Mouse (Mus musculus) myocyte (in vitro differentiated cells): ENCODE measurements at regions not wholly inside any gene's neighbourhood (a gene's known extent, or its start where the extent isn't known, plus 50 kb on each side); places are given as distances from the start of the nearest gene placed in this dataset.

Experiments used
- CEBPB ChIP-seq: IDR thresholded peaks from 2 replicates; pipeline ENCODE4 v1.6.1; 2011; ENCODE audit warnings: mild to moderate bottlenecking, moderate library complexity; ENCODE audit not compliant: poor library complexity, insufficient read depth, severe bottlenecking
- MYOD1 ChIP-seq, 3 experiments: IDR thresholded peaks; one replicate each; pipeline ENCODE4 v1.6.1; 2011; ENCODE audit warnings: control low read depth in 2 of 3, low read depth in 2 of 3, mild to moderate bottlenecking in 2 of 3, moderate library complexity in 1 of 3; ENCODE audit not compliant: insufficient read length in 2 of 3, control insufficient read depth in 1 of 3
- POLR2A ChIP-seq: IDR thresholded peaks from one replicate; pipeline ENCODE4 v1.6.1; 2011; ENCODE audit warnings: low read depth, mild to moderate bottlenecking, control low read depth, moderate library complexity; ENCODE audit not compliant: insufficient read length
- SRF ChIP-seq: IDR thresholded peaks from one replicate; pipeline ENCODE4 v1.6.1; 2011; ENCODE audit warnings: low read depth; ENCODE audit not compliant: control insufficient read depth, insufficient read length
- TCF12 ChIP-seq: IDR thresholded peaks from one replicate; pipeline ENCODE4 v1.6.1; 2011; ENCODE audit warnings: mild to moderate bottlenecking, control low read depth; ENCODE audit not compliant: poor library complexity, insufficient read depth, severe bottlenecking
- USF1 ChIP-seq: IDR thresholded peaks from one replicate; pipeline ENCODE4 v1.6.1; 2011; ENCODE audit warnings: low read depth, mild to moderate bottlenecking, control low read depth, moderate library complexity

DNA sequence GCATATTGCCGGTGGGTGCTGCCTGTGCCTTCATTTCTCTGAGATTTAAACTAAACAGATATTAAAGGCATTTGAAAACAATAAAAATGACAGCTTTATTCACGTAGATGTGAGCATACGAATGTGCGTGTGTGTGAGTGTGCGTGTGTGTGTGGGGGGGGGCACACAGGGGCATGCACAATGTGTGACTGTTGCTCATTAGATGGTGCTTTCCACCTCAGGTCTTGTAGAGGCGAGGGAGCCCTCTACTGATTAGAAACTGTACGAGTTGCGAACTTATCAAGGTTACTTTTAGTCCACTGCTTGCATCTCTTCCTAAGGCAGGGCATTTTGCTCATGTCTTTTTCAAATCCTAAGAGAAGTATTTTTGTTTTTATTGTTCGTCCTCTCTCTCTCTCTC, 141.9 kb upstream of the Gk2 start:
- TF ChIP-seq SRF, result no peak
- no peak for TF ChIP-seq TCF12
- no peak for TF ChIP-seq MYOD1 (IDR thresholded peaks at IDR 0.05; ENCODE audit: control insufficient read depth in 1 of 3, insufficient read length in 2 of 3, low read depth in 2 of 3)
- no peak for TF ChIP-seq POLR2A
- TF ChIP-seq CEBPB, result no peak
- TF ChIP-seq USF1, result no peak
